Mouse (Mus musculus) frontal cortex, postnatal 25 days (tissue): ENCODE results near the gene Mroh8.

Experiments
- DNase-seq, 2 experiments: peaks; one replicate each; pipeline ENCODE4 v3.0.0; 2022; ENCODE audit warnings: low spot score in 2 of 2

The Mroh8 gene

DNA sequence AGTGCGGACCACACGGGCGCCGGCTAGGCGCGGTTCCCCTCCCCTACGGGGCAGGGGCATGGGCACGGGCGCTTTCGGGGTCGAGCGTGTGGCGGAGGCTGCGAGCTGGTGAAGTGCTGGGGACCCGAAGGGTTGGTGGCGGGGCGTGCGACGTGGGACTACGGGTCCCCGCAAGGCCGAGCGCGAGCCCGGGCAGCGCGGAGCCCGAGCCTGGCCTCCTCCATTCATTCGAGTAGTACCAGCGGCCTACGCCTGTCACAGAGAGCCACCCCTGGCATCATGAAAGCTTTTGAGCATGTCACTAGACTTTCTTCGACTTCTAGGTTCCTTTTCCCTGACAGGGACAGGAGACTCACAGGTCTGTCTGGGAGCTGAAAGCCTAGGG is at the start of gene Mroh8:
TSS of gene Mroh8 (minus strand) at position 134 of the 385 bp plus-strand sequence.
- DNase-seq: no peak

DNA sequence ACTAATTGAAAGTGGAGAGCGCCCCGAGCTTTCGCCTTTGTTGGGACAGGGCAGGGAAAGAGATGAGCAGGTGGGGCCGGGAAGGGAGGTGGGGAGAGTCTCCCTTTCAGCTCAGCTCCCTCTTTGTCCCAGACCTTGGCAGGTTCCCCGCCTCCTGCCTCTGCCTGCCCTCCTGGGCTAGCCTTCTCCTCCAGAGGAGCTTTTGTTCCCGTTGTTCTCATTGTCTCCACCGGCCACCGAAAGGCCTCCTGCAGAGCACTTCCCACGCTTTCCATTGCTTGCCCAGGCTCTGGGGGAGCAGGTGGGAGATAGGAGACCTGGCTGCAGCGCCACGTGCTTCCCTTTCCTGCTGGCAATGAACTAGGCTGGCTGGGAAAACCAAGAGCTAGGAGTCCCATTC is 49.2 kb upstream of the Mroh8 start:
- DNase-seq: no peak

DNA sequence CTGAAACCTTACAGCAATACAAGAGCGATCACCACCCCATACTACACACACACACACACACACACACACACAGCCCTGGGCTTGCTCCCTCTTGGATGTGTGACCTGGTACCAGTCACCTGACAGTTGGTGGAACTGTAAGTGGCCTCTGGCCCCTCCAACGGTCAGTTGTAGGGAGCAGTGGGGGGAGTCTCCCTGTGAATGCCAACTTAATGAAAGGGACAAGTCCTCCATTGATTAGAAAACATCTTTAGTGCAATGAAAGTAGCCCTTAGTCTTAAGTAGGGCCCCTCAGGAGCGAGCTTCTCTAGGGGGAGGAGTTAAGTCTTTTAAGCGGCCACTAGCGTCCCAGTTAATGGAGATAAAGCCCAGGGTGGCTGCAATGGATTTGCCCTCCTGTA is 48.8 kb upstream of the Mroh8 start:
- DNase-seq: no peak

DNA sequence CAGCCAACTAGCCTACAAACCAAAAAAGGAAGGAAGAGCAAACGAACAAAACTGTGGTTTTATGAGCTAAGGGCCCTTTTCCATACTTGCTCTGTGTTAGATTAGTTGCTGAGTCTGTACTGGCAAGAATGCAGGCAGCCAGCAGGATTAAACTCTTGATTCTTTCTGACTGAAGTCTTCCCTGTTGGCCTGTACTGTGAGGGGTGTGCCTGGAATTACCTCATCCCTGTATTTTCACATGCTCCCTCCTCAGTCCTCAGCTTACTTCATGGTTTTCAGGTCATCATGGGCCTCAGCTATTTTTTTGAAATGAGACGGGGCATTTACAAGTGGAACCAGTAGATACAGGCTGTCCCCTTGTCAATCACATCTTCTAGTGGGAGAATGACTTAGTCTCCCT is 45.9 kb upstream of the Mroh8 start:
- no peak for DNase-seq

DNA sequence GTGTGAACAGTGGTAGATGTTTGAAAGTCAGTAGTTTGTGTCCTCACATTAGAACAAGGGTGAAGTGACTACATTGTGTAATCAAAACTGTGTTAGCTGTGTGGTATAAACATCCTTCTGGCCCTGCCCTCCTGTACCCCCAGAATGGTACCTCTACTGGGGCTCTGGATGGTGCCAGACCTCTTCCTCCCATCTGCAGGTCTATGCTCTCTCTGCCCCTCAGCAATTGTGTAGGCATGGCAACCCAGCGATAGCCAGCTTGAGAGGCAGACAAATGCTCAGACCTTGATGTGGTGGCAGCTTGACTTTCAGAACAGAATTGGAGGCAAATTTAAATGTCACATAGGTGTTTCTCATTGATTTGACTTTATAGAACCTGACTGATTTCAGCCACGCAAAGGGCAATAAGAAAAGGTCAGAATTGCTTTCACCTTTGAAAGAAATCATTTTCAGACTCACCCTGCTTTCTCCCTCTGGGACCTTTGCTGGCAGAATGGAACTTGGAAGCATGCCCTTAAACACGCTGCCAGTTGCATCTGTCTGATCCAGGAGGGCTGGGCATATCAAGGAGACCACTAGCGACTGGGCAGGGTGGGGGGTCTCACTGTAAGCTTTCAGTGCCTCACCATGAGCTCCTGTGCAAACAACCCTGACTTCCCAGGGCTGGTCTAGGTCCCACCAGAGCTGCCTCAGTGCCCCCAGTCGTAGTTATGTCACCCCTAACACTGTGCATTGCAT is 42.8 kb upstream of the Mroh8 start:
- no peak for DNase-seq

DNA sequence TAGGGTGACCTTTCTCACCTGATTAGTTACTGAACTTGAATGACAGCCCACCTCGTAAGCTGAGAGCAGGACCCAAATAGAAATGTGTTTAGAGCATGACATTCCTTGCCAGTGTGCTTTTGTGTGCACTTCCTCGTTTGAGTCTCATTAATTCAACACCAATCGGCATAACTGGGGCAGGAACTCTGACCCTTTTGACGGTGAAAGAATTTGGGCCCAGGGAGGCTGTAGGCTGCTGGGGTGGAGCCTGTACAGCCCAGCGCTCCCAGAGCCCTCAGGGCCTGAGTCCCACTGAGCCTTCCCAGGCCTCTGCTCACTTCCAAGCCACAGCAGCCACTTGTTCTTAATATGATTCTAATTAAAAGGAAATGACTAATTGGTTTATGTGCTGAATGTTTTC is 41.5 kb upstream of the Mroh8 start:
- DNase-seq: no peak

DNA sequence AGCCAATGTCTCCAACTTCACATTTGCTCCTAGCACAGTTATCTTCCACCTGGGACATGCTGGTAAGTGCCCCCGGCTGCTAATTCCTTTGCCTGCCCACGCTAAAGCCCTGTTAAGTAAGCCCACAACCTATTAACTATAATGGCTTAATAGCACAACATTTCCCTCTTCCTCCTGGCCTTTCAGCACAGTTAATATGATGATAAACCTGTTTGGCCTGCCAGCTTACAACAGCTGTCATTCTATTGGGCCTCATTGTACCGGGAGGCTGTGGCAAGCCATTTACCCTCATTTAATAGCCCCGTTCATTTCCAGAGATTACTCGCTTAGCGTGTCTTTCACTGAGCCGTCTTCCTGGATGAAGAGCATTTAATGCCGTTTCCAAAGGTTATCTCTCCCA is 40.8 kb upstream of the Mroh8 start:
- DNase-seq: no peak

DNA sequence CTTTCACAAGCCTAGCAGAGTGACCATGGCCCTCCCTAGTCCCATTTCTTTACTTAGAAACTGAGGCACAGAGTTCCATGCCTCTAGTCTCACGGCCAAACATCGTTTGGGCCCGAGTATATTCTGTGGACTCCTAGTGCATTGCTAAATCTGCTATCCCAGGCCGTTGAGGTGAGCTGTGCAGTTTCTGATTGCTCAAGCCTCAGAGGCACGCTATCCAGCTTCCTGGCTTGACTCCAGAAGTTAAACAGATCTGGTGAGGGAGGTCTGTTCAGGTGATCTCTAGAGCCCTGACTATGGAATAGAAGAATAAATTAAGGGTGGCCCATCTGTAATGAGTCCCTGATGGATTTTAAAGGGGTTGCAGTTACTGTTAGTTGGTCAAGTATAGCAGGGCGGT is 37.9 kb upstream of the Mroh8 start:
- DNase-seq: no peak

DNA sequence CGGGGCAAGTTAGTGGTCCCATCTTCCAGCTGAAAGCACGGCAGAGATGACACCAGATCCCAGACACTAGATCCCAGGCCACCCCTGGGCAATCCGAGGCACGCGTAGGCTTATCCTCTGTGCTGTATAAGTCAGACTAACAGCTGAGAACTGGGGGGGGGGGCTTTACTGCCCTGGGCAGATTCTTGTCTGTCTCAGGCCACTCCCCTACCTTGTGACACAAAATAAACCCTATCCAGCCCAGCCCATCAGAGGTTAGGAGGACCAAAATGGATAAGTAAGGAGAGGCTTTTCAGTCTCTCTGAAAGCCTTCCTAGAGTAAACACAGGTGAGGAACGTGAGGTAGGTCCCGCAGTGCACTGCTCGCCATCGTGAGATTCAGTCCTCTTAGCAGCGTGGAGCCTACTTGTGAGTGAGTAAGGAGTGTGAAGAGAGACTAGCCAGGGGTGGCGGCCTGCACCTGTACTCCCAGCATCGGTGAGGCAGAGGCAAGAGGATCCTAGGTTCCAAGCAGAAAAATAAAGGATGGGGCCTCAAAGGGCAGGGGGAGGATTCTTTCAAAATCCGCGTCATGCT is 37.1 kb upstream of the Mroh8 start:
- no peak for DNase-seq

DNA sequence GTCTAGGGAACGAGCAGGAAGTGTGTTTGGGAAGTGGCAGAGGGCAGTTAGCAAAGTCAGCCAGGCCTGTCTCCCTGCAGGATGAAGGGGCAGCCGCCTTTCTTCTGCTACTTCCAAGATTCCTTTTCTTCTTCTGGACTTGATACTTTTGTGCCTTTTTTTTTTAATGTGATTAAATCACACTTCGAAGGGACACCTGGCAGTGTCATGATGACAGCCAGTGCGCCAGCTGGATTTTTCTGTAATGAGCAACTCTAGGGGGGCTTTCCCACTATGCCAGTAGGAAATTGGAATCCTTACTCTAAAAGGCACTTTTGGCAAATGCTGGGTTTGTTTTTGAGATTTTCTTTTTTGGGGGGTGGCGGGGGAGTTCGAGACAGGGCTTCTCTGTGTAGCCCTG is 36.1 kb upstream of the Mroh8 start:
- no peak for DNase-seq

DNA sequence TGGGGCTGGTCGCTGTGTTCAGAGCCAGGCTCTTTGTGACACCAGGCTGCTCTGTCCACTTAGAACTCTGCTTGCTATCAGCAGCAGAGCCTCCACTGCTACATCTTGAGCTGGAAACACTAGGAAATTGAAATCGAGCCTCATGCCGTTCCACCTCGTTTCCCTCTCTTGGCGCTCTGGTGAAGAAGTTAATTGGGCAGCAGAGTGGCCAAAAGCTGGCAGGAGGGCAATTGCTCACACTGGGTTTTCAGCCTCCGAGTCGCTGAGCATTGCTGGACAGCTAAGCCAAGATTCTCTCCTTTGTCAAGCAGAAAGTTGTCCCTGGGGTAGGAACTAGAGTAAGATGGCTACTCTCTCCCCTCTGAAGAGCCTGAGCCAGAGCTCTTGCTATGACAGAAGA is 35.0 kb upstream of the Mroh8 start:
- DNase-seq: no peak

DNA sequence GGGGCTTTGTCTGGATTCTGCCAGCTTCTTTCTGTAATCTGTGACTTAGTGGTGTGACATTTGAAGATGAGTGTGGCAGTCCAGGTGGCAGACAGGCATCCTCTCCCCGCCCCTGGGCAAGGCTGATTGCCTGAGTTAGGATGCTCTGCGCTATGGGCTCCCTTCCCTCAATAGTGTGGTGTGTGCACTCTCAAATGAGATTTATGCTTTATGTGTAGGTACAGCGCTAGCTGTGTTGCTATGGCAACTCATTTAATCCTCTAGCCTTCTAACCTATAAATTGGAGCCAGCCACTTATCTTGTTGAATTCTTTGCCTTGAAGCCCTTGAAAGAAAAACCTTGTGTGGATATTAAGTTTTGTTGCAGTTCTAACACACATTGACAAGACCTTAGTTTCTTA is 34.4 kb upstream of the Mroh8 start:
- DNase-seq: no peak

DNA sequence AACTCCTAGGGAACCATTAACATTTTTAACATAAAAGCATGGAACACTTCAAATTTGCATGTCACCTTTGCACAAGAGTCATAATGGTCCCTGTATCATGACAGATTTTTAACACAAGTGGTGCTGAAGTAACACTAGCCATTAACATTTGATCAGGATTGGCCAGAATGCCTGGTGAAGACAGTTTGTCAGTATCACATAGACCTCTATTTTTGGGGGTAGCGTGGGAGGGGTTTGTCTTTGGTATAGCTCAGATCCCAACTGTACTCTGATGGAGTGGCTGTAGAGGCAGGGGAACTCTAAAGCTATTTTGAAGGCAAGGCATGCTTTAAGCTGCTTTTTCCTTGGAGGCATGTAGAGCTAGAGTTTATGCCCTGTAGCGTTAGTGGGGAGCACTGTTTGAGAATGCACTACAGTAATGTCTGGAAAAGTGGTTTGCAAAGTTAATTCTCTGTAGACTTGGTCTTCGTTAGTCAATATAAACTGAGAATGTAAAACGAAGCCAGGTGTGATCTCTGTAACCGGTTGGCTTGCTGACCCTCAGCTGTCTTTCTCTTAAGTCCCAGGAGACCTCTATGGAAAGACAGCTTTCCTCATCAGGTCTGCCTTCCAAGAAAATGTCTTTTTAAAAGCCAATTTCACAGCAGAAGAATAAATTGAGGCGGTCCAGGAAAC is 31.8 kb upstream of the Mroh8 start:
- DNase-seq: no peak

DNA sequence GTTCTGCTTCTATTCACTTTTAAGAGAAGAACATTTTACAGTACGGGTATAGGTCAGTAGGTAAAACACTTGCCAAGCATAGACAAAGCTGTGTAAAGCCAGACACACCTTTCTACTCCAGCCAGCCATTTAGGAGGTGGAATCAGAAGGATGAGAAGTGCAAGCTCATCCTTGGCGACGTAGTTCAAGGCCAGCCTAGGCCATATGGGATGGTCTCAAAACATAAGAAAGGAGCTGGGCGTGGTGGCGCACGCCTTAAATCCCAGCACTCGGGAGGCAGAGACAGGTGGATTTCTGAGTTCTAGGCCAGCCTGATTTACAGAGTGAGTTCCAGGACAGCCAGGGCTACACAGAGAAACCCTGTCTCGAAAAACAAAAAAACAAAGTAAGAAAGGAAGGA is 30.3 kb upstream of the Mroh8 start:
- no peak for DNase-seq

DNA sequence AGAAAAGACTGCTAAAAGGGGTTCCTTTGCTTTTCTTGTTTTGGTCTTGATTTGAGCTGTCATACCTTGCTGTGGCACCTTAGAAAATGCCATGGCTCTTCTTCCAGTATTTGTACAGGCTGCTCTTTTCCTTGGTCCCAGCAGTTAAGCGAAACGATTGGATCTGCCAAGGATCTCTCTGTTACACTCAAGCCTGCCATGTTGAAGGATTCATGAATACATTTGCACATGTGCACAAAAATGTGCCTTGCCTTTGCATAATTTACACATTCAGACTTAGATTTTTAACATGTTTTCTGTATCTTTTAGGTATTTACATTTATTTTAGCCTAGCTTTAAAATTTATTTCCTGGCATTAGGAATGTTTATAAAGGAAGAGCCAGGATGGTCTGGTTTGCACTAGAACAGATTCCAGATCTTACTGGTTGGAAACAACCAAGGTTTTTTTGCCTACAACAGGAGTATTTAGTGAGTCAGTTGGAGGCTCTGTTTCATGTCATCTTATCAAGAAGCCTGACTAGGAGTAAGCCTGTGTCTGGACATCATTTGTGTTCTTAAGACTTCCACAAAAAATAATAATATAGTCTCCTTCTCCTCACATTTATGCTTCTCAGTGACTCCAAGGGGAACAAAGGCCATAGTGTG is 29.0 kb upstream of the Mroh8 start:
- no peak for DNase-seq

DNA sequence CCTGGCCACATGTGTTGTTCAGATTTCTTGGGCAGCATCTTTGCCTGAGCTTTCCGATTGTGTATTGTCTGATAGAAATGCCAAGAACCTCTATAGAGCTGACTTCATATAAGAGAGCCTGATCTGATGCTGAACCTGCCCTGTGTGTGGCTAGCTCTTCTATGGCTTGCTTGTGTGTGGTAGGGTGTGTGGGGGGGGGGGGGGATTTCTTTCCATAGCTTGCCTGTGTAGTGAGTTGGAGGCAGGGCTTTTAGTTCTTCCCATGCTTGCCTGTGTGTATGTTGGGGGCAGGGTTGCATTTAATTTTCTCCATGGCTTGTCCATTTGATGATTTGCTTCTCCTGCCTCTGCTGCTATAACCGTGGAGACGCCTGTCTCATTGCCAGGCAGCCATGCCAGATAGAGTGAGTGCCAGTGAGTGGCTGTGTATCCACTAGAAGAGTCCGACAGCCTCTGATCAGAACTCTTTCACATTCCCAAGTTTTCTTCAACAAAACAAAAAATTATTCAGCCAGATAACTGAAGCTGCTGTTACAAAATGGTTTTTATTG is 28.4 kb upstream of the Mroh8 start:
- DNase-seq: no peak

DNA sequence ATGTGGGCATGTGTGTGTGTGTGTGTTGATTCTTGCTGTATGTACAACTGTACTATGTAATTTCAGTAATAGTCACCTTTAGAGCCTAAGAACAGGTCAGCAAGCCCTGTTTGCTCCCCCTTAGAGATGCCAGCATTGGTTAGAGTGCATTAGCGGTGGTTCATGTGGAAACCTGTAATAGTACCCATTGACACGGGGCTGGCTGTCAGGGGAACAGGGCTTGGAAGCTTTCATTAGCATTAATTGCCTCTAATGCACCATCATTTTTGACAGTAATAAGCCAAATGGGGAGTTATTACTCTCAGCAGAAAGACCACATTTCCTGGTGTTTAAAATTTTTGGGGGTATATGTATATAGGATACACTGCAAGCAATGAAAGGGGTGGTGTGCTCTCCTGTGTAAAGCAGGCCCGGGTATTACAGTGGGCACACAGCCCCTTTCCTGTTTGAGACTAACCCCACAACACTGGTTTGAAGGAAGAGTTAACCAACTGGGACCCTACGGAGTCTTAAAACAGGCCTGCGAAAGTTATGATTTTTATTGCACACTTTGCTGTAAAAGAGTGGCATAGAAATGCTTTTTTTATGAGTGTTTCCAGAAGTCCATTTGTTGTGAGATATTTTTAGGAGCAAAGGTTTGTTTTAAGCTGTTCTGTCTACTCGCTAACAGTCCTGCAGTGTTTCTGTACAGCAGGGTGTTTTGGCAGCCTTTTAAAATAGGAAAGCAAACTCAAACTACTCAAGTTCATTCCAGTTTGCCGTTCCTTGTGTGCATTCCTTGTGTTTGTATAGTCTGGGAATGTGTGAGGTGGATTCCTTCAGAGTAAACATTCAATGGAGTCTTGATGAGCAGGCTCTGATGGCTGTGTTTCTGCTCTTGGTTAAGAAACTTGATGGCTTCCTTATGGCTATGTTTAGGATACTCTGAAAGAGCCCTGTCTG is 27.0 kb upstream of the Mroh8 start:
- no peak for DNase-seq

DNA sequence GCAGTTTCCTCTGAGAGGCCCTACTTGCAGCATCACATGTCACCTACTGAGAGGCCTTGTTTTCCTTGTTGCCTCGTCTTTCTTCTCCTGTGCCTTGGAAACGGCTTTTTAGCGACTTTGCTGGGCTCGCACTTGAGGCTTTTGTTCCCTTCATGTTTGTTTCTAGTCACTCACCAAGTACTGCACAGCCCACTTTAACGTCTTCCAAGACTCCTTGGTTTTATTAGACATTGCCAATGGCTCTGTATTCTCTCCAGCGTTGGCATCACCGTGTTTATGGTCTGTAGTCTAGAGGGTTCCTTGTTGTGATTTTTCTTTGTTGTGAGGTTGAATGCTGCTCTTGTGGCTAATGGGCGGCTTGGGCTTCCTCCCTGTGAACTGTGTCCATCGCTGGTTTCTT is 23.7 kb upstream of the Mroh8 start:
- no peak for DNase-seq

DNA sequence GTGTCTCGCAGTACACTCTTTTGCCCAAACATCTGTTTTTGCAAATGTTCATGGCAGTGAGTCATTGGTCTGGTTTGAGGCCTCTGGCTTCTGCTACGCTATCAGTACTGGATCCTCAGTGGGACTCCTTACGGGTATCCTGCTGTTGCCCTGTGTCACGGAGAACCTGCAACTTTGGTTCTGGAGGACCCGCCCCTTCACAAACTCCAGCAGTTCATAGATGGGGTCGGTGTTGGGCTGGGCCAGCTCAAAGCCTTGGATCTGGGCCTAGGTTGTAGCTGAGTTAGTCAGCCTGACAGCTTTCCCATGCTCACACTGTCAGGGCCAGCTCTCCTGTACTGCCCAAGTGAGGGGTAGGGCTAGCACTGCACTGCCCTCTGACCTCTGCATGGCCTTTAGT is 20.7 kb upstream of the Mroh8 start:
- DNase-seq: no peak

DNA sequence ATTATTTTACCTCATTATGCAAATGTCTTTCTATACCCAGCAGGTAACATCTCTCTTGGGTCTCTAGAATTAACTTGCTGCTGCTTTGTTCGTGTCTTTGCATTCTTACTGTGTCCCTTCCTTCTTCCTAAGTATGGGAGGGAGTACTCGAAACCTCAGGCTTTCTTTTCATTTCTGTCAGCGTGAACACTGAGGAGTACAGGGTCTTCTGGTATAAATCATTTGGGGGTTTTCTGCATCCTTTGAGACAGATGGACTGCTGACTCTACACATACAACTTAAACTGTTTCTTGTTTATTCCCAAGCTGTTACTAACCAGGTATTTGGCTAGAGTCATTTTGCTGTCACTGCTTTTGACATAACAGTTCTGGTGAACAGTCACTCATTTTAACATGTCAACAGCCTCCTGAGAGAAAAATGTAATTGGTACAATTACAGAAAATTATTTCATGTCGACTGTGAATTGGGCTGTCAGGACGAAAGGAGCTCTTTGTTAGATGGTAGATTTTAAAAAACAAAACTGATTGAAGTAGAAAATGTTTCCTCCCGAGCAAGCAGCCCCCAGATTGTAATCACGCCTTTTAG is 16.8 kb upstream of the Mroh8 start:
- no peak for DNase-seq

DNA sequence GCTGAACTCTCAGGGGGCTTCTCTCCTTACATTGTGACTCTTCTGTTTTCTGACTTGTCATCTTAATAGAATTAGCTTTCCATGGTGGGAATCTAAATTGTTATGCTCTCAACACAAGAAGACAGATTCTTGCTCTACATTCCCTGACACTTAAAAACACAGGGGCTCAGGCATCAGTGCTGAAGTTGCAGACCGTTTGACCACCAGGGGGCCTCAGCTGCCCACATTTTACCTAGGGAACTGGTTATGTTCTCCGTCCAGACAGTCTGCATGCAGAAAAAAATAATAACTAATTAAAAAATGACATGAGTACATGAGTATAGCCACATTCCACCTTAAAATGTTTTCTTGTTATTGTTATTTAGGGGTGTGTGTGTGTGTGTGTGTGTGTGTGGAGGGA is 12.7 kb upstream of the Mroh8 start:
- DNase-seq: peak; percentile 69 to 76
